Mouse (Mus musculus) testis, adult 2 months (tissue): Measurements from ENCODE around the gene Kcnip1.

Source experiments
- CTCF ChIP-seq: fragments of 200-500 bp; IDR thresholded peaks from 2 replicates; pipeline ENCODE4 v1.5.1; 2012; ENCODE audit warnings: low read depth, mild to moderate bottlenecking, inconsistent platforms, low read length, moderate library complexity; ENCODE audit not compliant: control insufficient read depth, insufficient read depth, insufficient replicate concordance
- POLR2A ChIP-seq: fragments of 200-500 bp; IDR thresholded peaks from 2 replicates; pipeline ENCODE4 v1.6.1; 2012; ENCODE audit warnings: low read depth, mild to moderate bottlenecking, inconsistent platforms, low read length, moderate library complexity; ENCODE audit not compliant: control insufficient read depth

- TF ChIP-seq POLR2A (no peak), CTCF (no peak)
Measured at GRCm38 (mm10) chr11:33992938-33993337, at the start of gene Kcnip1.
